Mouse (Mus musculus) liver, embryonic 11.5 days (tissue): ENCODE results near the gene Kmt5a. TPM values are rescaled to one million over a fixed set of nuclear protein-coding genes. Genes with fewer than 3 reads are reported as not detected.

Source experiments
- ATAC-seq: fragments of 200-750 bp; cut with Nextera tagmentation; replicated peaks from 2 replicates; pipeline ENCODE4 v1.8.0; 2017; ENCODE audit warnings: moderate number of reproducible peaks, mild to moderate bottlenecking, moderate TSS enrichment, moderate library complexity; ENCODE audit not compliant: low FRiP score
- DNase-seq: peaks from one replicate; pipeline ENCODE4 v3.0.0-alpha.2; 2017; ENCODE audit warnings: low spot score
- H3K27ac ChIP-seq: fragments of 300-500 bp; sonication (generic); 2 replicates; pipeline ENCODE4 v1.5.1; 2014; ENCODE audit warnings: mild to moderate bottlenecking, low read depth, low read length, control low read depth
- H3K27me3 ChIP-seq: fragments of 300-500 bp; sonication (generic); replicated peaks from 2 replicates; pipeline ENCODE4 v1.6.1; 2014; ENCODE audit warnings: low read length, mixed read lengths; ENCODE audit not compliant: control insufficient read depth, insufficient read depth
- H3K36me3 ChIP-seq: fragments of 300-500 bp; sonication (generic); 2 replicates; pipeline ENCODE4 v1.6.1; 2014; ENCODE audit warnings: mild to moderate bottlenecking, low read length, moderate library complexity, mixed read lengths; ENCODE audit not compliant: control insufficient read depth, insufficient read depth
- H3K4me1 ChIP-seq: fragments of 300-500 bp; sonication (generic); replicated peaks from 2 replicates; pipeline ENCODE4 v1.6.1; 2014; ENCODE audit warnings: low read length, mixed read lengths; ENCODE audit not compliant: control insufficient read depth, insufficient read depth
- H3K4me2 ChIP-seq: fragments of 300-500 bp; sonication (generic); 2 replicates; pipeline ENCODE4 v1.6.1; 2014; ENCODE audit warnings: mild to moderate bottlenecking, control low read depth, moderate library complexity
- H3K4me3 ChIP-seq: fragments of 300-500 bp; sonication (generic); 2 replicates; pipeline ENCODE4 v1.5.1; 2014; ENCODE audit warnings: low read depth, low read length, control low read depth
- H3K9ac ChIP-seq: fragments of 300-500 bp; sonication (generic); 2 replicates; pipeline ENCODE4 v1.6.1; 2014; ENCODE audit warnings: low read depth, low read length, control low read depth
- H3K9me3 ChIP-seq: fragments of 300-500 bp; sonication (generic); 2 replicates; pipeline ENCODE4 v1.6.1; 2016; ENCODE audit warnings: low read length, inconsistent platforms, mixed read lengths; ENCODE audit not compliant: control insufficient read depth
- WGBS: fragments of 180-500 bp; shearing (Covaris S2); extraction: QIAGEN DNeasy Blood & Tissue Kit; methylation state at CpG from one replicate; pipeline ENCODE4 v1.1.7; 2014; 5-methylcytosine and 5-hydroxymethylcytosine counted together
- microRNA-seq: library from miRNA; unstranded; fragments of <30 nt; microRNA quantifications from one replicate; pipeline ENCODE4, GENCODE M21; 2017; ENCODE audit warnings: borderline number of aligned reads
- polyA plus RNA-seq: library from polyadenylated mRNA; unstranded; fragments of >200 nt; fragmentation: Nextera tagmentation; extraction: Ambion mirVana; gene quantifications from 2 replicates; pipeline ENCODE4 v1.2.1, GENCODE M21; 2014

Kmt5a gene
- polyA plus RNA-seq, 1 experiment from 2014 or later: 145 TPM

DNA sequence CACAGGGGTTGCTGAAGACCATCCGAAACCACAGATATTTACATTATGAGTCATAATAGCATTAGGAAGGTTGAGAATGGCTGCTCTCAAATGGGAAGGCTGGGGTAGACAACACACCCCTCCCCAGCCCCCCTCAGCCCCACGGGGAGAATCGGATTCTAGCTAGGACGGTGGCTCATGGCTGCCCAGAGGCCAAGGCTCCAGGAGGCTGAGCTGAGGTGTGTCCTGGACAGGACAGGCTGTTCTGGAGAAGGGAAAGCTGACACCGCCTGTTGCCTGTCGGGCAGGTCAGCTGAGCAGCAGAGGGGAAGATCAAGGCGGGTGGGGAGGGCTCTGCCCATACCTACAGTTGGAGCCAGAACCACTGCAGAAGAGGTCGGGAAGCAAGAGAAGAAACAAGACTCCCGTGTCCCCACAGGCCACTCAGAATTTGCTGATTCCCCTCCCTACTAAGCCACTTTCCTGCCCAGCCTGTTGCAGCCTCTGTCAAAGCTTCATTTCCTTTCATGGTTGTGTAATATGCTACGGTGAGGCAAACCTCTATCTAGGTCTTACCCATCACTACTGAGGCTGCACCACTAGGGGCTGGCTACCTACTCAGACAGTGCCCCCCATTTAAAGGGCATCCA lies 67.1 kb downstream of the Kmt5a start:
- Histone ChIP-seq H3K4me1 (no peaks in the 10 kb centered on the region), H3K9ac (no peak overlapping the region), H3K27me3 (no peaks in the 10 kb centered on the region), H3K4me3 (no peak overlapping the region), H3K4me2 (no peak overlapping the region), H3K27ac (no peak overlapping the region), H3K9me3 (no peaks in the 10 kb centered on the region), H3K36me3 (0 out of 2 replicates have a peak, but pooled peaks cover 2% of the 10 kb centered on the region)
- DNase-seq (no peak), ATAC-seq (no peak)
- 50% methylated on average over 10 of the region's 10 CpGs for WGBS

DNA sequence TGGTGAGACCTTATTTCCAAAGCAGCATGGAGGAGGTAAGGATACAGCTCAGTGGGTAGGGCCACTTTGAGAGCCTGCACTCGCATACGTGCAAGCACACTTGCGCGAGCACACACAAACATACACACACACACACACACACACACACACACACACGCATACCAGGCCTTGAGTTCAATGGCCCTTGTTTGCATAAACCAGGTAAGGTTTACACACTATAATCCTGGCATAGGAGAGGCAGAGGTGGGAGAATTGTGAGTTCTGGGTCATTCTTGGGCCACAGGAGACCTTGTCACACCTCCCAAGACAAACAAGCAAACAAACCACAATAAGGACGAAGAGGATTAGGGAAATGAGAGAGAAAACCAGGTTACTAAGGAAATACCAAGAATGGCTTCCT lies 69.5 kb downstream of the Kmt5a start:
- H3K27ac ChIP-seq: no peak overlapping the region
- no peak overlapping the region for H3K4me3 ChIP-seq
- ATAC-seq (no peak), DNase-seq (no peak)
- no peaks in the 10 kb centered on the region for H3K9me3 ChIP-seq
- H3K36me3 ChIP-seq: peaks cover 5% of the 10 kb centered on the region
- H3K4me1 ChIP-seq: no peaks in the 10 kb centered on the region
- no peak overlapping the region for H3K9ac ChIP-seq
- H3K27me3 ChIP-seq: no peaks in the 10 kb centered on the region
- no peak overlapping the region for H3K4me2 ChIP-seq
- WGBS: 85% methylated on average over 6 of the region's 6 CpGs

DNA sequence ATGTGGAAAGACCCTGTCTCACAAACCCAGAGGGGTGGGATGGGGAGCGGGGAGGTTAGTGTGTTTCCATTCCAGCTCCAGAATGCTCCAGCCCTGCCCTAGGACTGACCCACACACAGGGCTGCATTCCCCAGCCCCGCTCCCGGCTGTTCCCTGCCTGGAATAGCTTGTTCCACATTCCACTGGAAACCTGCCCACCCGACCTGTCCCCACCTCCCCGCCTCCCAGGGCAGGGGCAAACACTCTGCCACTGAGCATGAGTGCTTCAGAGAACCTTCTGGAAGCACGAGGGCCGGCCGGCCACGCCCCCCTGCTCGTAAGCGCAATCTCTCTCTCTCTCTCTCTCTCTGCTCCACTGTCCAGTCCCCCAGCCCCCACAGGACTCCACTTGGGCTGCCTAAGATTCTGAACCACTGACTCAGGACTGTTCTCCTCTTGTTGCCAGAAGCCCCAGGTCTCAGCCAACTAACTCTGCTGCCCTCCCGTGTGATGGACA lies 70.1 kb downstream of the Kmt5a start:
- H3K9ac ChIP-seq: no peak overlapping the region
- H3K4me2 ChIP-seq: no peak overlapping the region
- ATAC-seq (no peak), DNase-seq (no peak)
- H3K4me3 ChIP-seq: no peak overlapping the region
- H3K4me1 ChIP-seq: no peaks in the 10 kb centered on the region
- 64% methylated on average over 12 of the region's 12 CpGs for WGBS
- H3K27me3 ChIP-seq: no peaks in the 10 kb centered on the region
- H3K9me3 ChIP-seq: no peaks in the 10 kb centered on the region
- H3K36me3 ChIP-seq: peaks cover 6% of the 10 kb centered on the region
- no peak overlapping the region for H3K27ac ChIP-seq

DNA sequence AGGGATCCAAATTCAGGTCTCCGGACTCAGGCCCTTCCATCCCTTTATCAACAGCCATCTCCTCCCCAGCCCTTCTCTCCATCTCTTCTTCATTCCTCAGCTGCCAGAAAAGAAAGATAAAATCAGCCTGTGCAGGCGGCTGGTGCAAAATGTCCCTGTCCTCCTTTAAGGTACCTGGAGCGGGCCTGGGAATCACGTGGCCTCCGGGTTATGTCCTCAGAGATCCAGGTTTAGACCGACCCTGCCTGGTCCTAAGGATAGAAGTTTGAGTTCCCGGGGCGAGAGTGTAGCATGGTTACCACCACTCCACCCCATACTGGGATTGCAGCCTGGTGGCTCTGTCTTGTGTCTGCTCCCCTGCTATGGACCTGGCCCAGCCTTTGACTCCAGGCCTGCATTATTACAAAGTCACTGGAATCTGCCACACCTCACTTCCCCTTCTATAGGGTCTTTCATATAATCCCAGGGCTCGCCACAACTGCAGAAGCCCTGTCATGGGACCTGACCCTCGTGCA lies 70.9 kb downstream of the Kmt5a start:
- Histone ChIP-seq H3K9ac (no peak overlapping the region), H3K27ac (no peak overlapping the region), H3K36me3 (peaks cover 6% of the 10 kb centered on the region), H3K4me2 (no peak overlapping the region), H3K9me3 (no peaks in the 10 kb centered on the region), H3K4me3 (no peak overlapping the region), H3K27me3 (no peaks in the 10 kb centered on the region), H3K4me1 (no peaks in the 10 kb centered on the region)
- WGBS: 84% methylated on average over 10 of the region's 10 CpGs
- ATAC-seq: no peak
- no peak for DNase-seq

Small RNAs within 50 kb of the gene (microRNA-seq; reads per million reads assigned to microRNA genes)
- gene Gm27486: not detected

Other genes with a start within 250 kb of the Kmt5a start
- gene Pitpnm2, start 190.2 kb upstream of the Kmt5a start, polyA plus RNA-seq: 5.1 and 5.9 TPM in 2 replicates
- 12.6 and 13.1 TPM in 2 replicates for gene Mphosph9, start 112.0 kb upstream of the Kmt5a start, polyA plus RNA-seq
- 14.6 and 15.5 TPM in 2 replicates for gene 2810006K23Rik, start 111.8 kb upstream of the Kmt5a start, polyA plus RNA-seq
- gene Cdk2ap1, start 76.8 kb upstream of the Kmt5a start, polyA plus RNA-seq: 97.9 and 124 TPM in 2 replicates
- 75.2 and 86.4 TPM in 2 replicates for gene Sbno1, start 13.9 kb upstream of the Kmt5a start, polyA plus RNA-seq
- 18.7 and 19.8 TPM in 2 replicates for gene Rilpl2, start 38.4 kb downstream of the Kmt5a start, polyA plus RNA-seq
- gene Snrnp35, start 43.2 kb downstream of the Kmt5a start, polyA plus RNA-seq: 13.6 and 14.0 TPM in 2 replicates
- gene Rilpl1, start 91.5 kb downstream of the Kmt5a start, polyA plus RNA-seq: 9.8 and 10.6 TPM in 2 replicates
- 521 and 566 TPM in 2 replicates for gene Tmed2, start 100.8 kb downstream of the Kmt5a start, polyA plus RNA-seq
- gene Ddx55, start 112.9 kb downstream of the Kmt5a start, polyA plus RNA-seq: 18.9 and 19.6 TPM in 2 replicates
- gene Eif2b1, start 139.2 kb downstream of the Kmt5a start, polyA plus RNA-seq: 119 and 123 TPM in 2 replicates
- gene Gtf2h3, start 139.2 kb downstream of the Kmt5a start, polyA plus RNA-seq: 69.7 and 69.9 TPM in 2 replicates
- 31.2 and 36.0 TPM in 2 replicates for gene Atp6v0a2, start 188.6 kb downstream of the Kmt5a start, polyA plus RNA-seq